Mouse (Mus musculus): ENCODE data around the gene Mief2.

DNA sequence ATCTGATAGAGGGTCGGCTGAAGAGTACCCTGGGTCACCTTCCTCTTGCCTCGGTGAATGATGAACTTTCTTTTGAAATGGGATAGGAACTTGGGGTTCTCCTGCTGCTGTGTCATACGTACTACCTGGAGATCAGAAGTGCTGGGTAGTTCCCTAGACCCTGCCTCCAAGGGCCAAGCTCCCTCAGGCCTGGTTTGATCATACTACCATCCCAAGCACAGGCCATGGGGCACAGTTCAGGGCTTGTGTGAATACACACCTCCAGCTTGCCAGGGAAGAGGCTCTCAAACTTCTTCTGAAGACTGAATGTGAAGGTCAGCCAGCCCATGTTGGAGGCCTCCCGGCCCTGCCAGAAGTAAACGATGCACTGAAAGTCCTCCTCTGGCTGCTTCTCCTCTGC is 12.4 kb upstream of the Mief2 start:
- TF ChIP-seq POLR2A (IDR thresholded peaks at IDR 0.05; ENCODE audit: insufficient read depth, low read depth, low read length) (no peak), CTCF (IDR thresholded peaks at IDR 0.05; ENCODE audit: insufficient read depth, low read depth, low read length) (no peak)

All from olfactory bulb, adult 2 months (tissue).